Mouse (Mus musculus) kidney, embryonic 14.5 days (tissue): ENCODE results near the gene Ces1f. TPM values are rescaled to one million over a fixed set of nuclear protein-coding genes. Genes with fewer than 3 reads are reported as not detected.

ENCODE experiments used
- ATAC-seq: fragments of 200-750 bp; cut with Nextera tagmentation; 2 replicates; pipeline ENCODE4 v1.8.0; 2017; ENCODE audit warnings: moderate number of reproducible peaks, mild to moderate bottlenecking, moderate TSS enrichment, moderate library complexity; ENCODE audit not compliant: low FRiP score, low TSS enrichment
- H3K27ac ChIP-seq: fragments of 300-500 bp; sonication (generic); 2 replicates; pipeline ENCODE4 v1.5.1; 2014; ENCODE audit warnings: low read depth, mild to moderate bottlenecking, low read length, moderate library complexity, mixed read lengths
- H3K27me3 ChIP-seq: fragments of 300-500 bp; sonication (generic); 2 replicates; pipeline ENCODE4 v1.6.1; 2014; ENCODE audit warnings: mild to moderate bottlenecking, low read length; ENCODE audit not compliant: control insufficient read depth, insufficient read depth
- H3K36me3 ChIP-seq: fragments of 300-500 bp; sonication (generic); 2 replicates; pipeline ENCODE4 v1.6.1; 2014; ENCODE audit warnings: low read length, mixed read lengths; ENCODE audit not compliant: control insufficient read depth, insufficient read depth
- H3K4me1 ChIP-seq: fragments of 300-500 bp; sonication (generic); 2 replicates; pipeline ENCODE4 v1.6.1; 2014; ENCODE audit warnings: low read length, mixed read lengths; ENCODE audit not compliant: control insufficient read depth, insufficient read depth
- H3K4me2 ChIP-seq: fragments of 300-500 bp; sonication (generic); replicated peaks from 2 replicates; pipeline ENCODE4 v1.6.1; 2014; ENCODE audit warnings: low read depth, mild to moderate bottlenecking, low read length
- H3K4me3 ChIP-seq: fragments of 300-500 bp; sonication (generic); 2 replicates; pipeline ENCODE4 v1.5.1; 2014; ENCODE audit warnings: mild to moderate bottlenecking, low read length
- H3K9ac ChIP-seq: fragments of 300-500 bp; sonication (generic); 2 replicates; pipeline ENCODE4 v1.6.1; 2014; ENCODE audit warnings: low read depth, mild to moderate bottlenecking, low read length, moderate library complexity
- H3K9me3 ChIP-seq: fragments of 300-500 bp; sonication (generic); 2 replicates; pipeline ENCODE4 v1.6.1; 2016; ENCODE audit warnings: low read length; ENCODE audit not compliant: control insufficient read depth
- WGBS: fragments of 180-500 bp; shearing (Covaris S2); extraction: QIAGEN DNeasy Blood & Tissue Kit; methylation state at CpG from one replicate; pipeline ENCODE4 v1.1.7; 2014; 5-methylcytosine and 5-hydroxymethylcytosine counted together
- polyA plus RNA-seq: library from polyadenylated mRNA; unstranded; fragments of >200 nt; fragmentation: Nextera tagmentation; extraction: Ambion mirVana; gene quantifications from 2 replicates; pipeline ENCODE4 v1.2.1, GENCODE M21; 2014

The Ces1f gene
- not detected in 2 replicates for polyA plus RNA-seq

- no peak within 1 kb of the TSS for H3K27ac ChIP-seq
- no peak within 1 kb of the TSS for H3K4me3 ChIP-seq
- WGBS, result 100% methylated on average over 1 of the region's 1 CpGs
- H3K4me1 ChIP-seq, result no peaks in the 10 kb centered on the region
- H3K9me3 ChIP-seq, result no peaks in the 10 kb centered on the region
- H3K36me3 ChIP-seq, result no peaks in the 10 kb centered on the region
- no peak within 1 kb of the TSS for H3K9ac ChIP-seq
- ATAC-seq, result no peak
- no peaks in the 10 kb centered on the region for H3K27me3 ChIP-seq
- H3K4me2 ChIP-seq, result no peak within 1 kb of the TSS
Observed at GRCm38 (mm10) chr8:93279556-93279955, at the start of gene Ces1f. Gene Ces1f (minus strand): TSS chr8:93279747.

GRCm38 (mm10) chr8:93325123-93325522, 45.6 kb upstream of the Ces1f start:
- Histone ChIP-seq H3K4me2 (no peak overlapping the region), H3K36me3 (no peaks in the 10 kb centered on the region), H3K27ac (no peak overlapping the region), H3K27me3 (no peaks in the 10 kb centered on the region), H3K9me3 (no peaks in the 10 kb centered on the region), H3K4me3 (no peak overlapping the region), H3K4me1 (no peaks in the 10 kb centered on the region), H3K9ac (no peak overlapping the region)
- 78% methylated on average over 2 of the region's 2 CpGs for WGBS
- ATAC-seq, result no peak

GRCm38 (mm10) chr8:93317031-93317430, 37.5 kb upstream of the Ces1f start:
- H3K4me1 ChIP-seq, result no peaks in the 10 kb centered on the region
- 86% methylated on average over 2 of the region's 2 CpGs for WGBS

GRCm38 (mm10) chr8:93315557-93315956, 36.0 kb upstream of the Ces1f start:
- 84% methylated on average over 2 of the region's 2 CpGs for WGBS
- Histone ChIP-seq H3K27me3 (no peaks in the 10 kb centered on the region), H3K27ac (no peak overlapping the region), H3K4me2 (no peak overlapping the region), H3K9me3 (no peaks in the 10 kb centered on the region), H3K9ac (no peak overlapping the region), H3K4me1 (no peaks in the 10 kb centered on the region), H3K4me3 (no peak overlapping the region), H3K36me3 (no peaks in the 10 kb centered on the region)
- ATAC-seq, result no peak

More at GRCm38 (mm10) chr8:93317031-93317430, 37.5 kb upstream of the Ces1f start:
- Histone ChIP-seq H3K4me3 (no peak overlapping the region), H3K9ac (no peak overlapping the region), H3K36me3 (no peaks in the 10 kb centered on the region), H3K27me3 (no peaks in the 10 kb centered on the region), H3K9me3 (no peaks in the 10 kb centered on the region), H3K4me2 (no peak overlapping the region), H3K27ac (no peak overlapping the region)
- ATAC-seq, result no peak

- no peaks in the 10 kb centered on the region for H3K27me3 ChIP-seq
- no peak overlapping the region for H3K9ac ChIP-seq
- H3K9me3 ChIP-seq, result no peaks in the 10 kb centered on the region
- no peaks in the 10 kb centered on the region for H3K36me3 ChIP-seq
- no peaks in the 10 kb centered on the region for H3K4me1 ChIP-seq
- H3K27ac ChIP-seq, result no peak overlapping the region
- H3K4me3 ChIP-seq, result no peak overlapping the region
- WGBS, result 80% methylated on average over 2 of the region's 2 CpGs
- no peak overlapping the region for H3K4me2 ChIP-seq
- ATAC-seq, result no peak
Observed at GRCm38 (mm10) chr8:93283896-93284295, 4.3 kb upstream of the Ces1f start.

GRCm38 (mm10) chr8:93282349-93282748, 2.8 kb upstream of the Ces1f start:
- Histone ChIP-seq H3K4me2 (no peak overlapping the region), H3K4me1 (no peaks in the 10 kb centered on the region), H3K27me3 (no peaks in the 10 kb centered on the region), H3K36me3 (no peaks in the 10 kb centered on the region), H3K9ac (no peak overlapping the region), H3K27ac (no peak overlapping the region), H3K4me3 (no peak overlapping the region), H3K9me3 (no peaks in the 10 kb centered on the region)
- no peak for ATAC-seq
- 68% methylated on average over 3 of the region's 3 CpGs for WGBS

GRCm38 (mm10) chr8:93278176-93278805, 1.3 kb downstream of the Ces1f start:
- Histone ChIP-seq H3K9ac (no peak overlapping the region), H3K4me1 (no peaks in the 10 kb centered on the region), H3K27me3 (no peaks in the 10 kb centered on the region), H3K4me3 (no peak overlapping the region), H3K9me3 (no peaks in the 10 kb centered on the region), H3K4me2 (no peak overlapping the region), H3K27ac (no peak overlapping the region), H3K36me3 (no peaks in the 10 kb centered on the region)
- ATAC-seq, result no peak
- 78% methylated on average over 4 of the region's 4 CpGs for WGBS

GRCm38 (mm10) chr8:93274609-93275008, 4.9 kb downstream of the Ces1f start:
- no peaks in the 10 kb centered on the region for H3K4me1 ChIP-seq
- no peak overlapping the region for H3K9ac ChIP-seq
- 60% methylated on average over 4 of the region's 4 CpGs for WGBS
- no peaks in the 10 kb centered on the region for H3K27me3 ChIP-seq
- H3K4me3 ChIP-seq, result no peak overlapping the region
- H3K36me3 ChIP-seq, result no peaks in the 10 kb centered on the region
- H3K27ac ChIP-seq, result no peak overlapping the region
- no peaks in the 10 kb centered on the region for H3K9me3 ChIP-seq
- ATAC-seq, result no peak
- H3K4me2 ChIP-seq, result no peak overlapping the region

- H3K4me2 ChIP-seq, result no peak overlapping the region
- WGBS, result 88% methylated on average over 3 of the region's 3 CpGs
- H3K36me3 ChIP-seq, result no peaks in the 10 kb centered on the region
- ATAC-seq, result no peak
- no peaks in the 10 kb centered on the region for H3K27me3 ChIP-seq
- no peak overlapping the region for H3K27ac ChIP-seq
- H3K9me3 ChIP-seq, result no peaks in the 10 kb centered on the region
- H3K4me1 ChIP-seq, result no peaks in the 10 kb centered on the region
- H3K4me3 ChIP-seq, result no peak overlapping the region
- H3K9ac ChIP-seq, result no peak overlapping the region
Observed at GRCm38 (mm10) chr8:93273321-93273720, 6.2 kb downstream of the Ces1f start.
